Mouse (Mus musculus): ENCODE measurements around the gene Olfr557. TPM values are rescaled to one million over a fixed set of nuclear protein-coding genes. Genes with fewer than 3 reads are reported as not detected.

Gene Olfr557
- not detected in 2 replicates for polyA plus RNA-seq (2014; fragmentation: Nextera tagmentation; extraction: Ambion mirVana)

- Histone ChIP-seq H3K9me3 (ENCODE audit: control insufficient read depth, low read length) (no peaks in the 10 kb centered on the region), H3K27me3 (ENCODE audit: control insufficient read depth, insufficient read depth, low read length) (no peaks in the 10 kb centered on the region), H3K36me3 (ENCODE audit: control insufficient read depth, insufficient read depth, low read length) (no peaks in the 10 kb centered on the region), H3K27ac (ENCODE audit: low read depth, low read length) (no peak within 1 kb of the TSS), H3K9ac (replicated peaks; ENCODE audit: low read depth, low read length) (no peak within 1 kb of the TSS), H3K4me1 (ENCODE audit: control insufficient read depth, insufficient read depth, low read length) (no peaks in the 10 kb centered on the region), H3K4me2 (ENCODE audit: low read depth, low read length) (no peak within 1 kb of the TSS), H3K4me3 (ENCODE audit: low read depth, low read length) (no peak within 1 kb of the TSS)
- ATAC-seq (ENCODE audit: low read depth): no peak; the same call in 1 of the 2 replicates
- WGBS: 82% methylated on average over 5 of the region's 5 CpGs
Observed at GRCm38 (mm10) chr7:102695358-102696125, at the start of gene Olfr557. Gene Olfr557 (plus strand): TSS chr7:102695910.

- ATAC-seq (ENCODE audit: low read depth): no peak
- Histone ChIP-seq H3K36me3 (ENCODE audit: control insufficient read depth, insufficient read depth, low read length) (no peaks in the 10 kb centered on the region), H3K9me3 (ENCODE audit: control insufficient read depth, low read length) (no peaks in the 10 kb centered on the region), H3K4me2 (ENCODE audit: low read depth, low read length) (no peak within 1 kb of the TSS), H3K4me3 (ENCODE audit: low read depth, low read length) (no peak within 1 kb of the TSS), H3K9ac (replicated peaks; ENCODE audit: low read depth, low read length) (no peak within 1 kb of the TSS), H3K27me3 (ENCODE audit: control insufficient read depth, insufficient read depth, low read length) (no peaks in the 10 kb centered on the region), H3K27ac (ENCODE audit: low read depth, low read length) (no peak within 1 kb of the TSS), H3K4me1 (ENCODE audit: control insufficient read depth, insufficient read depth, low read length) (no peaks in the 10 kb centered on the region)
- 71% methylated on average over 1 of the region's 1 CpGs for WGBS
Observed at GRCm38 (mm10) chr7:102658523-102658922, 37.2 kb upstream of the Olfr557 start, which contains the start of gene Olfr555. Gene Olfr555 (plus strand): TSS chr7:102658823.

DNA sequence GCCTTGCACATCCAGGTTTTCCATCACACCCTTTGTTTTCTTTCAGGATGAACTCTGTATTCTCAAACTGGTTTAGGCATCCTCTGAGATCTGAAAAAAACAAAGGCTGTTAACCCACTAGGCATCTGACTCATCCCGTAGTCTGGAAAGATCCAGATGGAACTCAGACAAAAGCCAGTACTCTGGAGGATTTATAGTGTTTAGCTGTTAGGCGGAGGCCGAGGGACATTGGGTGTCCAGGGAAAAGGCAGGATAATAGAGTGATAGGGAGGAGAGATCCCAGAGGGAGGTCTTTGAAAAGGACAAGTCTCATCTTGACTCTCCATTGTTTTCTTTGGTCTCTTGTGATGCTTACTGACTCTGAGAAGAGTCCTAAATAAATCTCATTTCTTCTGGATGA, 31.1 kb upstream of the Olfr557 start, which contains the start of gene Olfr556:
TSS of gene Olfr556 (plus strand) at position 301 of the 400 bp plus-strand sequence.
- 11% methylated on average over 3 of the region's 3 CpGs for WGBS
- no peak within 1 kb of the TSS for H3K27ac ChIP-seq (ENCODE audit: low read depth, low read length)
- no peaks in the 10 kb centered on the region for H3K4me1 ChIP-seq (ENCODE audit: control insufficient read depth, insufficient read depth, low read length)
- no peak for ATAC-seq (ENCODE audit: low read depth)
- no peaks in the 10 kb centered on the region for H3K36me3 ChIP-seq (ENCODE audit: control insufficient read depth, insufficient read depth, low read length)
- H3K27me3 ChIP-seq (ENCODE audit: control insufficient read depth, insufficient read depth, low read length): no peaks in the 10 kb centered on the region
- no peak within 1 kb of the TSS for H3K9ac ChIP-seq (replicated peaks; ENCODE audit: low read depth, low read length)
- no peak within 1 kb of the TSS for H3K4me2 ChIP-seq (ENCODE audit: low read depth, low read length)
- no peak within 1 kb of the TSS for H3K4me3 ChIP-seq (ENCODE audit: low read depth, low read length)
- no peaks in the 10 kb centered on the region for H3K9me3 ChIP-seq (ENCODE audit: control insufficient read depth, low read length)

DNA sequence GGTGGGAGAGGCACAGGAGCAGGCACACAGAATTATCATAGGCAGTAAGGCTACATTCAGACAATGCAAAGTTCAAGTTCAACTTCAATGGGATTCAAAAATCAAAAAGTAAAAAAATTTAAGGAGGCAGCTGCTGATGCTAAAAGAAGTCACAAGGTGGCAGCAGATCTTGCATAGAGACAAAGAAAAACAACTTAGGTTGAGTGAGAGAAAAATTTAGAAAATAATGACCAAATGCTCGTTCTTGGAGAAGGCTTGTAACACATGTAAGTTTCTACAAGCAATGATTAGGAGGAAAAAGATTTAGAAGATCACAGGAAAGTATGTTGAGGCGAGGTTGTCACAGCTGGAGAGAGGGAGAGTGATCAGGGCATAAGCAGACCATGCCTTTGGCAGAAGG, 30.3 kb upstream of the Olfr557 start:
- no peak overlapping the region for H3K9ac ChIP-seq (replicated peaks; ENCODE audit: low read depth, low read length)
- no peaks in the 10 kb centered on the region for H3K9me3 ChIP-seq (ENCODE audit: control insufficient read depth, low read length)
- H3K4me3 ChIP-seq (ENCODE audit: low read depth, low read length): no peak overlapping the region
- H3K27ac ChIP-seq (ENCODE audit: low read depth, low read length): no peak overlapping the region
- ATAC-seq (ENCODE audit: low read depth): no peak
- H3K27me3 ChIP-seq (ENCODE audit: control insufficient read depth, insufficient read depth, low read length): no peaks in the 10 kb centered on the region
- H3K36me3 ChIP-seq (ENCODE audit: control insufficient read depth, insufficient read depth, low read length): no peaks in the 10 kb centered on the region
- H3K4me2 ChIP-seq (ENCODE audit: low read depth, low read length): no peak overlapping the region
- H3K4me1 ChIP-seq (ENCODE audit: control insufficient read depth, insufficient read depth, low read length): no peaks in the 10 kb centered on the region
- WGBS: 44% methylated on average over 2 of the region's 2 CpGs

DNA sequence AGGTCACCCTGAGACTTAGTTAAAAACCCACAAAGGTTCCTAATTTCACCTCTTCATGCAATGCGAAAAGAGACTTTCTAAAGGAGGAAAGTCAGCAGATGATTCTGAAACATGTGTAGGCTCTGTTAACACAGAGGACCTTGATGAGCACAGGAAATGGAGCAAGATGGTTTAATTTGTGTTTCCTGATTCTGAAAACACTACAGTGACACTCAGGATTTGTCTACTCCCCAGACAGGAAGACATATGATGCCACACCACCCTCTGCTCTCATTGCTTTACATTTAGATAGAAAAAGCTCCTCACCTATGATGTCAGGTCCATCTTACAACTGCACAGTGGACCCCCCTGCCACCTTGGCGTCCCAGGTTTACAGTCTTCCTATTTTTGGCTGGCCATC, 19.5 kb upstream of the Olfr557 start:
- Histone ChIP-seq H3K4me3 (ENCODE audit: low read depth, low read length) (no peak overlapping the region), H3K9me3 (ENCODE audit: control insufficient read depth, low read length) (no peaks in the 10 kb centered on the region), H3K27ac (ENCODE audit: low read depth, low read length) (no peak overlapping the region), H3K36me3 (ENCODE audit: control insufficient read depth, insufficient read depth, low read length) (no peaks in the 10 kb centered on the region), H3K4me2 (ENCODE audit: low read depth, low read length) (no peak overlapping the region), H3K4me1 (ENCODE audit: control insufficient read depth, insufficient read depth, low read length) (no peaks in the 10 kb centered on the region), H3K9ac (replicated peaks; ENCODE audit: low read depth, low read length) (no peak overlapping the region), H3K27me3 (ENCODE audit: control insufficient read depth, insufficient read depth, low read length) (no peaks in the 10 kb centered on the region)
- no peak for ATAC-seq (ENCODE audit: low read depth)
- 89% methylated on average over 2 of the region's 2 CpGs for WGBS

DNA sequence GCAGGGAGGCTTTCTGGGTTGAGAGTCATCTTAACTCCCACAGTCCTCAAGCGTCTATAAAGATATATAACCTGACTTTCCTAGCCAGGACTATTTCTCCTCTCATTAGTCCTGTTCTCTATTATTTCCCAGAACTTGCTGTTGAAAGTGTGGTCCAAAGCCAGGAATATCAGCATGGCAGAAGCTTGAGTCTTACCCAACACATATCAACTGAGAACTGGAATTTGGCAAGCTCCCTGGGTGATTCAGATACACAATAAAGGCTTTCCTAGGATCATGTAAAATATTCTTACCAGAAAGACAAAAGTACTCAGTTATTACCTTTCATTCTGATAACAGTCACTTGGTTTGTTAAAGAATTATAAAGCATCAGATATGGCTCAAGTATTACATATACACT, 13.8 kb upstream of the Olfr557 start:
- no peak overlapping the region for H3K9ac ChIP-seq (replicated peaks; ENCODE audit: low read depth, low read length)
- no peak for ATAC-seq (ENCODE audit: low read depth)
- no peaks in the 10 kb centered on the region for H3K36me3 ChIP-seq (ENCODE audit: control insufficient read depth, insufficient read depth, low read length)
- no peak overlapping the region for H3K4me3 ChIP-seq (ENCODE audit: low read depth, low read length)
- H3K4me2 ChIP-seq (ENCODE audit: low read depth, low read length): no peak overlapping the region
- no peaks in the 10 kb centered on the region for H3K4me1 ChIP-seq (ENCODE audit: control insufficient read depth, insufficient read depth, low read length)
- 97% methylated on average over 1 of the region's 1 CpGs for WGBS
- H3K27ac ChIP-seq (ENCODE audit: low read depth, low read length): no peak overlapping the region
- no peaks in the 10 kb centered on the region for H3K27me3 ChIP-seq (ENCODE audit: control insufficient read depth, insufficient read depth, low read length)
- H3K9me3 ChIP-seq (ENCODE audit: control insufficient read depth, low read length): no peaks in the 10 kb centered on the region

GRCm38 (mm10) chr7:102686944-102687501, 8.7 kb upstream of the Olfr557 start, which contains the start of gene Trim68:
Gene Trim68 (minus strand): TSS chr7:102687327.
- H3K36me3 ChIP-seq (ENCODE audit: control insufficient read depth, insufficient read depth, low read length): no peaks in the 10 kb centered on the region
- peak; percentile 100 for ATAC-seq (ENCODE audit: low read depth)

DNA sequence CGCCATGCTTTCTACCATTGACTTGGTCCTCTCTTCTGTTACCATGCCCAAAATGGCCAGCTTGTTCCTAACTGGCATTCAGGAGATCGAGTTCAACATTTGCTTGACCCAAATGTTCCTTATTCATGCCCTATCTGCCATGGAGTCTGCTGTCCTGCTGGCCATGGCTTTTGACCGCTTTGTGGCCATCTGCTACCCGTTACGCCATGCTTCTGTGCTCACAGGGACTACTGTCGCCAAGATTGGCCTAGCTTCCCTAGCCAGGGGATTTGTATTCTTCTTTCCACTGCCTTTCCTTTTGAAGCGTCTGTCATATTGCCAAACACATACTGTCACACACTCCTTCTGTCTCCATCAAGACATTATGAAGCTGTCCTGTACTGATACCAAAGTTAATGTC, 2.8 kb downstream of the Olfr557 start:
- no peaks in the 10 kb centered on the region for H3K4me1 ChIP-seq (ENCODE audit: control insufficient read depth, insufficient read depth, low read length)
- H3K27me3 ChIP-seq (ENCODE audit: control insufficient read depth, insufficient read depth, low read length): no peaks in the 10 kb centered on the region
- 91% methylated on average over 7 of the region's 7 CpGs for WGBS
- H3K27ac ChIP-seq (ENCODE audit: low read depth, low read length): no peak overlapping the region
- H3K36me3 ChIP-seq (ENCODE audit: control insufficient read depth, insufficient read depth, low read length): no peaks in the 10 kb centered on the region
- no peak overlapping the region for H3K9ac ChIP-seq (replicated peaks; ENCODE audit: low read depth, low read length)
- H3K4me3 ChIP-seq (ENCODE audit: low read depth, low read length): no peak overlapping the region
- no peak overlapping the region for H3K4me2 ChIP-seq (ENCODE audit: low read depth, low read length)
- no peaks in the 10 kb centered on the region for H3K9me3 ChIP-seq (ENCODE audit: control insufficient read depth, low read length)
- no peak for ATAC-seq (ENCODE audit: low read depth)

More at GRCm38 (mm10) chr7:102686944-102687501, 8.7 kb upstream of the Olfr557 start, which contains the start of gene Trim68:
- H3K27me3 ChIP-seq (ENCODE audit: control insufficient read depth, insufficient read depth, low read length): no peaks in the 10 kb centered on the region
- under 1% methylated on average over 34 of the region's 40 CpGs for WGBS
- H3K9me3 ChIP-seq (ENCODE audit: control insufficient read depth, low read length): no peaks in the 10 kb centered on the region
- peak within 1 kb of the TSS; percentile 67 for H3K4me2 ChIP-seq (ENCODE audit: low read depth, low read length)
- peak within 1 kb of the TSS; percentile 74 for H3K9ac ChIP-seq (replicated peaks; ENCODE audit: low read depth, low read length)
- H3K4me1 ChIP-seq (ENCODE audit: control insufficient read depth, insufficient read depth, low read length): no peaks in the 10 kb centered on the region
- H3K27ac ChIP-seq (ENCODE audit: low read depth, low read length): peak within 1 kb of the TSS; percentile 66
- H3K4me3 ChIP-seq (ENCODE audit: low read depth, low read length): peak within 1 kb of the TSS; percentile 58

DNA sequence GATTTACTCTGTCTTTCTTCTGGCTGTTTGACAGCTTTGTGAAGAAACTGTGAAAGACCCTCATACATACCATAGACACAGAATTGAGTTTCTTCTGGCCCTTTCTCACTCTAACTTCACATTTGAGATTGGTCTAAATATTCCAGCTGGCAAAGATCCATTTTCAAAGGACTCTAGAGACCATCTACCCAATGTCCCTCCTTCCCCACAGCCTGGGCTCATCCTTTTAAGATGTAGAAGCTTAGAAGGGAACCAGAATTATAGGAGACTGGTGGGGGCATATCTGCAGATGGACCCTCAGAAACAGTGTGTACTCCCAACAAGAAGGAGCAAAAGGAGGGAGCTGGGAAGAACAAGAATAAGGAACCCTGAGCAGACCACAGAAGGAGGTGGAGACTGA, 6.2 kb downstream of the Olfr557 start, which contains the start of gene Olfr558:
TSS of gene Olfr558 (plus strand) at position 301 of the 400 bp plus-strand sequence.
- Histone ChIP-seq H3K4me2 (ENCODE audit: low read depth, low read length) (no peak within 1 kb of the TSS), H3K27ac (ENCODE audit: low read depth, low read length) (no peak within 1 kb of the TSS), H3K36me3 (ENCODE audit: control insufficient read depth, insufficient read depth, low read length) (no peaks in the 10 kb centered on the region), H3K9me3 (ENCODE audit: control insufficient read depth, low read length) (no peaks in the 10 kb centered on the region), H3K4me1 (ENCODE audit: control insufficient read depth, insufficient read depth, low read length) (no peaks in the 10 kb centered on the region), H3K9ac (replicated peaks; ENCODE audit: low read depth, low read length) (no peak within 1 kb of the TSS), H3K27me3 (ENCODE audit: control insufficient read depth, insufficient read depth, low read length) (no peaks in the 10 kb centered on the region), H3K4me3 (ENCODE audit: low read depth, low read length) (no peak within 1 kb of the TSS)
- ATAC-seq (ENCODE audit: low read depth): no peak
